In genomic region chr3:49762711-49763110, GRCm38 (mm10) we compare ENCODE assay signal across 16 mouse cellular contexts.
"Had no signal": no experiment of that assay in that cellular context is flagged by ENCODE, and none has a peak within 500 bp of the region (broad histone marks: within the 10 kb centered on the region; RNA-seq: fewer than 3 reads in every experiment).

No protein-coding gene starts in this region.

- DNase-seq: heart, postnatal 10 days; heart, postnatal 14 days; heart, postnatal 36 days; heart, postnatal 4 days; kidney, adult 11 months; kidney, adult 18-20 months; kidney, adult 2 months; kidney, adult 8-10 months; kidney, adult 9 months; kidney, postnatal 10 days; kidney, postnatal 14 days; kidney, postnatal 25 days; kidney, postnatal 36 days; kidney, postnatal 4 days; layer of hippocampus, adult 9-11 months; layer of hippocampus, postnatal 36 days had no signal
